Mouse (Mus musculus) thymus, adult 2 months (tissue): ENCODE measurements around the gene Syt7.

Source experiments
- CTCF ChIP-seq: fragments of 200-500 bp; IDR thresholded peaks from 2 replicates; pipeline ENCODE4 v1.5.1; 2012; ENCODE audit warnings: mild to moderate bottlenecking, control low read depth, low read length, moderate library complexity, borderline replicate concordance; ENCODE audit not compliant: control insufficient read depth, poor library complexity, insufficient read depth; ENCODE audit errors: extremely low read depth
- POLR2A ChIP-seq: fragments of 200-500 bp; IDR thresholded peaks from 2 replicates; pipeline ENCODE4 v1.6.1; 2012; ENCODE audit warnings: mild to moderate bottlenecking, low read length, control low read depth, moderate library complexity; ENCODE audit not compliant: control insufficient read depth, poor library complexity, insufficient read depth; ENCODE audit errors: extremely low read depth

GRCm38 (mm10) chr19:10356845-10357503, 31.9 kb upstream of the Syt7 start:
- no peak for TF ChIP-seq CTCF
- TF ChIP-seq POLR2A, result no peak
